In the genomic region with DNA sequence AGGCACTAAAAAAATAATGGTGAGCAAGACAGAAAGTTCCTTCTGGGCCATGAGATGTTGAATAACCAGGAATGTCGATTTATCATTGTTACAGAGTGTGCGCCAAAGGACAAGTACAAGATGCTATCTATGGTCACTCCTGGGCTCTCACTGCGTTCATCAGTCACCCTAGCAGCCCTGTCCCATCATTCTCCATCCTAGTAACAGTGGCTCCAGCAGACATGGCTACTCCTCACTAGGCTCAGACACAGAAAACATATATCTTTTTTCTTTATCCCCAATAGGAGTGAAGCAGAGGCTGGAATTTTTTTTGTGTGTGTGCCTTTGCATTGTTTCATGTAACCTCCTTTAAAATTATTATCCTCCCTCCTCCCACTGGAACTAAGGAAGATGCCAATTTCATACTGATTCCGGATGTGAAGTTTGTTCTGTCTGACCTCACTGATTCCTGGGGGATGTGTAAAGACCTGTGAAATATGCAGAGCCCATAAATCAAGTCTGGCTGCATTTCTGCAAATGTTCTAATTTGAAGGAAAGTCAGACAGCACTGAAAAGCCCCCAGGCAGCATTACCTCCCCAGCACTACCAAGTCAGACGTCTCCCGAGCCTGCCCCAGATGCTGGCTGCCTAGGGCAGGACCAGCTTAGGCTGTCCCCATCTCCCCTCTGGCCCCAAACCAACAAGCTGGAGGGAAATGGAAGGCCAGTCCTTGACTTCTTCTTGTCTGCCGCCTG, we compare ENCODE assay signal across 15 mouse cellular contexts. TPM values are rescaled to one million over a fixed set of nuclear protein-coding genes. Genes with fewer than 3 reads are reported as not detected.
DNase-seq lines count a peak whose midpoint lies in the region; TF ChIP-seq lines count a peak whose summit lies in the region.
"Had no signal": no experiment of that assay in that cellular context is flagged by ENCODE, and none has a peak within 500 bp of the region (broad histone marks: within the 10 kb centered on the region; RNA-seq: fewer than 3 reads in every experiment).

No protein-coding gene starts in this region.

- H3K27me3 ChIP-seq in kidney, adult 2 months (replicated peaks; ENCODE audit: control insufficient read depth, insufficient read depth, low read length) = no peaks in the 10 kb centered on the region
- H3K27me3 ChIP-seq in testis, adult 2 months (ENCODE audit: control insufficient read depth, insufficient read depth, low read length) = no peaks in the 10 kb centered on the region
- H3K27me3 ChIP-seq: heart, embryonic 15.5 days; neural tube, embryonic 12.5 days had no signal

- peak overlapping the region; percentile 45 for H3K27ac ChIP-seq in kidney, adult 2 months (ENCODE audit: insufficient read depth, low read depth, low read length)
- H3K27ac ChIP-seq in testis, adult 2 months (ENCODE audit: control insufficient read depth, insufficient read depth, low read depth, low read length) = 0 out of 2 replicates have a peak overlapping the region, but pooled peaks have one; percentile 37
- H3K27ac ChIP-seq: heart, embryonic 15.5 days; liver, embryonic 14.5 days; neural tube, embryonic 12.5 days had no signal

- WGBS in kidney, adult 2 months = 45% methylated on average over 7 of the region's 7 CpGs

- no peak for TF ChIP-seq CTCF in kidney, adult 2 months (conservative IDR thresholded peaks at IDR 0.05; ENCODE audit: insufficient read depth, insufficient read length, low read depth, low read length)
- TF ChIP-seq CTCF in testis, adult 2 months (IDR thresholded peaks at IDR 0.05; ENCODE audit: control insufficient read depth, insufficient read depth, insufficient replicate concordance, low read depth, low read length) = no peak

- peak; percentile 55 for DNase-seq in kidney, adult 2 months
- no peak for DNase-seq in kidney, adult 8-10 months
- DNase-seq in testis, postnatal 14 days (ENCODE audit: low spot score) = no peak
- peak; percentile 18 to 52 for DNase-seq in kidney, postnatal 25 days
- DNase-seq in layer of hippocampus, adult 8-10 months (ENCODE audit: low spot score in 2 of 2) = no peak
- no peak for DNase-seq in cerebellum, postnatal 36 days
- DNase-seq: cerebellum, adult 2 months; right cerebral cortex, postnatal 14 days had no signal

- no peaks in the 10 kb centered on the region; the same call in 1 of the 2 replicates for H3K4me1 ChIP-seq in kidney, adult 2 months (ENCODE audit: control insufficient read depth, insufficient read depth, low read length)
- no peaks in the 10 kb centered on the region; the same call in 1 of the 2 replicates for H3K4me1 ChIP-seq in testis, adult 2 months (ENCODE audit: control insufficient read depth, insufficient read depth, low read length)
- H3K4me1 ChIP-seq: heart, embryonic 15.5 days; megakaryocyte, embryonic 14.5 days had no signal

- no peak for TF ChIP-seq POLR2A in kidney, adult 2 months (IDR thresholded peaks at IDR 0.05; ENCODE audit: low read depth, low read length)
- TF ChIP-seq POLR2A in testis, adult 2 months (IDR thresholded peaks at IDR 0.05; ENCODE audit: control insufficient read depth, low read depth, low read length) = no peak

- H3K36me3 ChIP-seq in kidney, adult 2 months (ENCODE audit: control insufficient read depth, insufficient read depth, low read length) = no peaks in the 10 kb centered on the region
- no peaks in the 10 kb centered on the region for H3K36me3 ChIP-seq in testis, adult 2 months (ENCODE audit: control insufficient read depth, insufficient read depth, low read length)
- H3K36me3 ChIP-seq: heart, embryonic 15.5 days; neural tube, embryonic 12.5 days had no signal

- H3K4me3 ChIP-seq in kidney, adult 2 months (ENCODE audit: insufficient read depth, low read depth, low read length) = no peak overlapping the region
- no peak overlapping the region for H3K4me3 ChIP-seq in testis, adult 2 months (ENCODE audit: control insufficient read depth, low read depth, low read length)
- H3K4me3 ChIP-seq: heart, embryonic 15.5 days; megakaryocyte, embryonic 14.5 days; neural tube, embryonic 12.5 days had no signal

RNA-seq across cellular contexts. Expression of a gene that starts 20.5 kb away (rescaled TPM):
- 302 and 308 TPM in 2 replicates for polyA plus RNA-seq in kidney, adult 2 months (2012; rRNA removed)
- polyA plus RNA-seq in testis, adult 2 months (2012; rRNA removed) = 7.9 and 8.8 TPM in 2 replicates
- total RNA-seq in layer of hippocampus, adult 8-10 months (2022) = 1 to 10 TPM; 4.7 to 7.6 (median 6.0) TPM
- total RNA-seq: granulocyte monocyte progenitor cell, adult 5-6 weeks had no signal
- polyA plus RNA-seq: inflammation-experienced regulatory T-cells, adult 6 months had no signal

Comparison
In these comparisons a context has a peak if more than half of its experiments do, and no peak if none do; other contexts are left out.
1. DNase-seq: peak in kidney, adult 2 months (single experiment) and kidney, postnatal 25 days (2 of 2); none in kidney, adult 8-10 months (0 of 2), testis, postnatal 14 days (single experiment), layer of hippocampus, adult 8-10 months (0 of 2) and cerebellum, postnatal 36 days (0 of 2).
2. RNA of a gene that starts 20.5 kb away (polyA plus RNA-seq): 302 to 308 TPM in kidney, adult 2 months; 7.9 to 8.8 TPM in testis, adult 2 months; every median in the first group is over 10 times any median in the second.